Mouse (Mus musculus): Measurements from ENCODE around the gene Terb2. TPM values are rescaled to one million over a fixed set of nuclear protein-coding genes. Genes with fewer than 3 reads are reported as not detected.

Gene Terb2
- polyA plus RNA-seq, 1 experiment from 2014 or later: not detected

GRCm38 (mm10) chr2:122164293-122164692 is 21.8 kb upstream of the Terb2 start:
- H3K27me3 ChIP-seq (replicated peaks; ENCODE audit: insufficient read depth, low read length): no peaks in the 10 kb centered on the region
- no peak overlapping the region for H3K27ac ChIP-seq (ENCODE audit: low read length)
- H3K4me2 ChIP-seq (replicated peaks; ENCODE audit: low read depth, low read length): no peak overlapping the region
- TF ChIP-seq CTCF (IDR thresholded peaks at IDR 0.05): no peak
- no peak for TF ChIP-seq EP300 (IDR thresholded peaks at IDR 0.05)
- no peaks in the 10 kb centered on the region for H3K36me3 ChIP-seq (ENCODE audit: insufficient read depth, low read length)
- WGBS: 86% methylated on average over 11 of the region's 11 CpGs
- no peak overlapping the region for H3K4me3 ChIP-seq (ENCODE audit: low read depth, low read length)
- no peaks in the 10 kb centered on the region for H3K4me1 ChIP-seq (ENCODE audit: insufficient read depth, low read depth, low read length)
- peak; percentile 24 for DNase-seq (ENCODE audit: low spot score)
- no peak overlapping the region for H3K9ac ChIP-seq (replicated peaks; ENCODE audit: low read depth)
- no peak for ATAC-seq
- no peaks in the 10 kb centered on the region for H3K9me3 ChIP-seq (ENCODE audit: low read length)

GRCm38 (mm10) chr2:122171292-122171691 is 14.8 kb upstream of the Terb2 start:
- Histone ChIP-seq H3K9me3 (ENCODE audit: low read length) (no peaks in the 10 kb centered on the region), H3K4me1 (ENCODE audit: insufficient read depth, low read depth, low read length) (no peaks in the 10 kb centered on the region), H3K36me3 (ENCODE audit: insufficient read depth, low read length) (no peaks in the 10 kb centered on the region), H3K9ac (replicated peaks; ENCODE audit: low read depth) (no peak overlapping the region), H3K4me3 (ENCODE audit: low read depth, low read length) (no peak overlapping the region), H3K27ac (ENCODE audit: low read length) (no peak overlapping the region), H3K27me3 (replicated peaks; ENCODE audit: insufficient read depth, low read length) (no peaks in the 10 kb centered on the region), H3K4me2 (replicated peaks; ENCODE audit: low read depth, low read length) (no peak overlapping the region)
- no peak for DNase-seq (ENCODE audit: low spot score)
- ATAC-seq: no peak
- TF ChIP-seq EP300 (IDR thresholded peaks at IDR 0.05): no peak
- TF ChIP-seq CTCF (IDR thresholded peaks at IDR 0.05): no peak
- WGBS: 70% methylated on average over 6 of the region's 6 CpGs

GRCm38 (mm10) chr2:122172188-122172587 is 13.9 kb upstream of the Terb2 start:
- Histone ChIP-seq H3K4me1 (ENCODE audit: insufficient read depth, low read depth, low read length) (no peaks in the 10 kb centered on the region), H3K9me3 (ENCODE audit: low read length) (no peaks in the 10 kb centered on the region), H3K4me3 (ENCODE audit: low read depth, low read length) (no peak overlapping the region), H3K36me3 (ENCODE audit: insufficient read depth, low read length) (no peaks in the 10 kb centered on the region), H3K27ac (ENCODE audit: low read length) (no peak overlapping the region), H3K27me3 (replicated peaks; ENCODE audit: insufficient read depth, low read length) (no peaks in the 10 kb centered on the region), H3K9ac (replicated peaks; ENCODE audit: low read depth) (no peak overlapping the region), H3K4me2 (replicated peaks; ENCODE audit: low read depth, low read length) (no peak overlapping the region)
- TF ChIP-seq EP300 (IDR thresholded peaks at IDR 0.05) (no peak), CTCF (IDR thresholded peaks at IDR 0.05) (no peak)
- DNase-seq (ENCODE audit: low spot score) (no peak), ATAC-seq (no peak)
- WGBS: 85% methylated on average over 2 of the region's 2 CpGs

GRCm38 (mm10) chr2:122180051-122180822 is 5.8 kb upstream of the Terb2 start:
- DNase-seq (ENCODE audit: low spot score) (no peak), ATAC-seq (no peak)
- no peak overlapping the region for H3K9ac ChIP-seq (replicated peaks; ENCODE audit: low read depth)
- H3K36me3 ChIP-seq (ENCODE audit: insufficient read depth, low read length): no peaks in the 10 kb centered on the region
- H3K9me3 ChIP-seq (ENCODE audit: low read length): no peaks in the 10 kb centered on the region
- TF ChIP-seq EP300 (IDR thresholded peaks at IDR 0.05) (no peak), CTCF (IDR thresholded peaks at IDR 0.05) (no peak)
- no peaks in the 10 kb centered on the region for H3K4me1 ChIP-seq (ENCODE audit: insufficient read depth, low read depth, low read length)
- 60% methylated on average over 8 of the region's 8 CpGs for WGBS
- no peak overlapping the region for H3K4me2 ChIP-seq (replicated peaks; ENCODE audit: low read depth, low read length)
- H3K27me3 ChIP-seq (replicated peaks; ENCODE audit: insufficient read depth, low read length): no peaks in the 10 kb centered on the region
- H3K27ac ChIP-seq (ENCODE audit: low read length): no peak overlapping the region
- H3K4me3 ChIP-seq (ENCODE audit: low read depth, low read length): no peak overlapping the region

GRCm38 (mm10) chr2:122185086-122185485 is 986 bp upstream of the Terb2 start:
- Histone ChIP-seq H3K4me2 (replicated peaks; ENCODE audit: low read depth, low read length) (no peak overlapping the region), H3K36me3 (ENCODE audit: insufficient read depth, low read length) (no peaks in the 10 kb centered on the region), H3K27ac (ENCODE audit: low read length) (no peak overlapping the region), H3K9ac (replicated peaks; ENCODE audit: low read depth) (no peak overlapping the region), H3K27me3 (replicated peaks; ENCODE audit: insufficient read depth, low read length) (no peaks in the 10 kb centered on the region), H3K9me3 (ENCODE audit: low read length) (no peaks in the 10 kb centered on the region), H3K4me3 (ENCODE audit: low read depth, low read length) (no peak overlapping the region), H3K4me1 (ENCODE audit: insufficient read depth, low read depth, low read length) (no peaks in the 10 kb centered on the region)
- ATAC-seq (no peak), DNase-seq (ENCODE audit: low spot score) (no peak)
- 72% methylated on average over 4 of the region's 4 CpGs for WGBS
- no peak for TF ChIP-seq CTCF (IDR thresholded peaks at IDR 0.05)
- TF ChIP-seq EP300 (IDR thresholded peaks at IDR 0.05): no peak

- no peaks in the 10 kb centered on the region for H3K4me1 ChIP-seq (ENCODE audit: insufficient read depth, low read depth, low read length)
- H3K36me3 ChIP-seq (ENCODE audit: insufficient read depth, low read length): no peaks in the 10 kb centered on the region
- H3K9me3 ChIP-seq (ENCODE audit: low read length): no peaks in the 10 kb centered on the region
- TF ChIP-seq CTCF (IDR thresholded peaks at IDR 0.05) (no peak), EP300 (IDR thresholded peaks at IDR 0.05) (no peak)
- H3K4me3 ChIP-seq (ENCODE audit: low read depth, low read length): no peak overlapping the region
- DNase-seq (ENCODE audit: low spot score): no peak
- no peak overlapping the region for H3K27ac ChIP-seq (ENCODE audit: low read length)
- 95% methylated on average over 3 of the region's 3 CpGs for WGBS
- no peak overlapping the region for H3K9ac ChIP-seq (replicated peaks; ENCODE audit: low read depth)
- ATAC-seq: no peak
- H3K27me3 ChIP-seq (replicated peaks; ENCODE audit: insufficient read depth, low read length): no peaks in the 10 kb centered on the region
- no peak overlapping the region for H3K4me2 ChIP-seq (replicated peaks; ENCODE audit: low read depth, low read length)
These were observed 679 bp downstream of the Terb2 start for GRCm38 (mm10) chr2:122186751-122187150.
